Mouse (Mus musculus): ENCODE results near the gene Mns1. TPM values are rescaled to one million over a fixed set of nuclear protein-coding genes. Genes with fewer than 3 reads are reported as not detected.

The Mns1 gene
- 1 to 10 TPM; 3.0 to 3.3 TPM for total RNA-seq (2023)

DNA sequence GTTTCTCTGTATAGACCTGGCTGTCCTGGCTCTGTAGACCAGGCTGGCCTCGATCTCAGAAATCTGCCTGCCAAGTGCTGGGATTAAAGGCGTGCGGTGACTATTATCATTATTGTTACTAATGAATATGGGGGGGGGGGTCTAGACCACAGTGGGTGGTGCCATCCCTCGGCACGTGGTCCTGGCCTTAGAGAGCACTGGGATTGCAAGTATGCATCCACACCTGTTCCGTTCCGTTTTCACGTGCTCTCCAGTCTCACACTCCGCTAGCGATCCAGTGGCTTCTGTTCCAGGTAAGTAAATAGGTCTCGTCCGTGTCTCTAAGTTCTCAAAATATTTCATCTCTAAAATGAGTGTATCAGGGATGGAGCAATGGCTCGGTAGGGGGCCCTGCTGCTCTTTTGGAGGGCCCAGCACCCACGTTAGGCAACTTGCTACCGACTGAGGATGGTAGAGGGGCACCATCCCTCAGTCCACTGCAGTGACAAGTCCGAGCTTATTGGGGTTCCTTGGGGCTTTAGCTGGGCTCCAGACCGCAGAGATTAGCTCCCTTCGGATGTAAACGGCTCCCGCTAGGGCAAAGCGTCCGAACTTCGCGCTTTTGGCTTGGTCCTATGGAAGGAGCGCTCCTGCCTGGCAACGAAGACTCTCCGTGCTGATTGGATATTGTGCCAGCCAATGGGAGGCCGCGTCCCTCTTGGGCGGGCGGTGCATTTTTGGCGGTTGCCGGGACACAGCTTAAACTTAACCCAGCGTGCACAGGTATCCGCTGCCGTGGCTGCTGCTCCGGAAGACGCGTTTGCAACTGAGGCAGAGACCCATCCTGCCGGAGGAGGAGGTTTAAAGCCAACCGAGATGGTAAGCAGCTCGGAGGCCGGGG, at the start of gene Mns1:
Gene Mns1 (plus strand): TSS at position 190 of the 880 bp plus-strand sequence.

DNA sequence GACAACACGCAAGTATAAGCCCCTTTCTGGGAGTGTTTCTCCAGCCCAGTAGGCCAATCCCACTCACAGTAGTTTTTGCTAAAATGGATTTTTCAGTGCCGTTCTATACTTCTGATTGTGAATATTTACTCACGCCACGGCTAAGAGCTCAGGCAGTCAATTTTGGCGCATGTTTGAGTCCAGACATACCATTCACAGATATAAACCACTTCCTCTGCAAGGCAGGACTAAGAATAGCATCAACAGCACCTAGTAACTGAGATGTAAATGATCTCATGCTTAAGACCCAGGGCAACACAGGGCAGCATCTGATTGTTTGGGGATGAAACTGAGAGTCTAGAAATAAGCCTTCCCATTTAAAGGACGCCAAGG, 54.4 kb downstream of the Mns1 start, which contains the start of gene Tex9:
Gene Tex9 (minus strand): TSS at position 19 of the 372 bp plus-strand sequence.

Other genes starting within 250 kb of the Mns1 start
- 100 to 1,000 TPM; 106 to 112 TPM for gene Zfp280d, start 163.2 kb upstream of the Mns1 start, total RNA-seq (2023)
- 10 to 100 TPM; 26.5 to 27.4 TPM for gene Tex9, start 54.2 kb downstream of the Mns1 start, total RNA-seq (2023)
- 100 to 1,000 TPM; 107 to 108 TPM for gene Rfx7, start 94.2 kb downstream of the Mns1 start, total RNA-seq (2023)
- 100 to 1,000 TPM; 106 to 125 TPM for gene Nedd4, start 224.3 kb downstream of the Mns1 start, total RNA-seq (2023)

Measured in B cell, adult 67 days (primary cell).